Mouse (Mus musculus) lung, postnatal 0 days (tissue): ENCODE measurements around the gene Hba-a2. TPM values are rescaled to one million over a fixed set of nuclear protein-coding genes. Genes with fewer than 3 reads are reported as not detected.
A peak's percentile ranks its signal among the peaks of the same experiment; 100 is the strongest.
"Not testable (repeated sequence)": the region's sequence is repeated elsewhere in the genome, so short reads cannot be mapped to it uniquely, and the experiment has no call there.

Source experiments
- ATAC-seq: fragments of 200-750 bp; cut with Nextera tagmentation; 2 replicates; pipeline ENCODE4 v1.8.0; 2017; ENCODE audit warnings: moderate library complexity
- DNase-seq: peaks from one replicate; pipeline ENCODE4 v3.0.0-alpha.2; 2016; ENCODE audit warnings: low spot score
- H3K27ac ChIP-seq: fragments of 300-500 bp; sonication (generic); 2 replicates; pipeline ENCODE4 v1.5.1; 2014; ENCODE audit warnings: antibody characterized with exemption, mild to moderate bottlenecking, low read length, mixed read lengths
- H3K27me3 ChIP-seq: fragments of 300-500 bp; sonication (generic); replicated peaks from 2 replicates; pipeline ENCODE4 v1.6.1; 2014; ENCODE audit warnings: low read length, mixed read lengths; ENCODE audit not compliant: insufficient read depth
- H3K36me3 ChIP-seq: fragments of 300-500 bp; sonication (generic); 2 replicates; pipeline ENCODE4 v1.6.1; 2014; ENCODE audit warnings: low read length, mixed read lengths; ENCODE audit not compliant: insufficient read depth
- H3K4me1 ChIP-seq: fragments of 300-500 bp; sonication (generic); 2 replicates; pipeline ENCODE4 v1.6.1; 2014; ENCODE audit warnings: antibody characterized with exemption, low read depth, low read length, mixed read lengths; ENCODE audit not compliant: insufficient read depth
- H3K4me2 ChIP-seq: fragments of 300-500 bp; sonication (generic); replicated peaks from 2 replicates; pipeline ENCODE4 v1.6.1; 2014; ENCODE audit warnings: low read depth, mild to moderate bottlenecking, low read length, moderate library complexity, mixed read lengths
- H3K4me3 ChIP-seq: fragments of 300-500 bp; sonication (generic); 2 replicates; pipeline ENCODE4 v1.5.1; 2014; ENCODE audit warnings: low read depth, low read length
- H3K9ac ChIP-seq: fragments of 300-500 bp; sonication (generic); replicated peaks from 2 replicates; pipeline ENCODE4 v1.6.1; 2014; ENCODE audit warnings: low read depth, mild to moderate bottlenecking
- H3K9me3 ChIP-seq: fragments of 300-500 bp; sonication (generic); 2 replicates; pipeline ENCODE4 v1.6.1; 2016; ENCODE audit warnings: low read length, mixed read lengths
- CTCF ChIP-seq: IDR thresholded peaks from 2 replicates; pipeline ENCODE4 v1.5.1; 2016; ENCODE audit warnings: antibody characterized with exemption, mild to moderate bottlenecking
- EP300 ChIP-seq: IDR thresholded peaks from 2 replicates; pipeline ENCODE4 v1.6.1; 2016; ENCODE audit warnings: antibody characterized with exemption, mild to moderate bottlenecking, control low read depth
- WGBS: fragments of 180-500 bp; shearing (Covaris S2); extraction: QIAGEN DNeasy Blood & Tissue Kit; methylation state at CpG from one replicate; pipeline ENCODE4 v1.1.7; 2014; 5-methylcytosine and 5-hydroxymethylcytosine counted together
- polyA plus RNA-seq: library from polyadenylated mRNA; unstranded; fragments of >200 nt; fragmentation: Nextera tagmentation; extraction: Ambion mirVana; gene quantifications from 2 replicates; pipeline ENCODE4 v1.2.1, GENCODE M21; 2015

The Hba-a2 gene
- polyA plus RNA-seq, 1 experiment from 2014 or later: 27,628 TPM

- Histone ChIP-seq H3K9ac (no peak overlapping the region), H3K4me2 (no peak overlapping the region), H3K27ac (no peak overlapping the region), H3K4me3 (no peak overlapping the region), H3K36me3 (no peaks in the 10 kb centered on the region), H3K4me1 (no peaks in the 10 kb centered on the region), H3K27me3 (no peaks in the 10 kb centered on the region), H3K9me3 (no peaks in the 10 kb centered on the region)
- DNase-seq (no peak), ATAC-seq (no peak)
- TF ChIP-seq EP300 (no peak), CTCF (no peak)
- 93% methylated on average over 2 of the region's 2 CpGs for WGBS
Observed at GRCm38 (mm10) chr11:32298532-32298918, 2.2 kb downstream of the Hba-a2 start.

GRCm38 (mm10) chr11:32299865-32300264, 3.6 kb downstream of the Hba-a2 start, which contains the start of gene Hbq1a:
Gene Hbq1a, plus strand, starts transcription at chr11:32300069.
- H3K4me2 ChIP-seq, H3K4me1 ChIP-seq, H3K27me3 ChIP-seq, H3K27ac ChIP-seq, H3K9me3 ChIP-seq, H3K9ac ChIP-seq, H3K4me3 ChIP-seq, H3K36me3 ChIP-seq: not testable (repeated sequence)
- WGBS: 6% methylated on average over 16 of the region's 16 CpGs
- TF ChIP-seq CTCF: peak; percentile 83
- DNase-seq (peak; percentile 15), ATAC-seq (peak; percentile 28)

GRCm38 (mm10) chr11:32300279-32301267, 4.3 kb downstream of the Hba-a2 start:
- no peak overlapping the region for H3K9ac ChIP-seq
- no peak overlapping the region for H3K4me2 ChIP-seq
- H3K9me3 ChIP-seq: no peaks in the 10 kb centered on the region
- no peak overlapping the region for H3K27ac ChIP-seq
- H3K27me3 ChIP-seq: no peaks in the 10 kb centered on the region
- 53% methylated on average over 14 of the region's 17 CpGs for WGBS
- no peaks in the 10 kb centered on the region for H3K36me3 ChIP-seq
- no peaks in the 10 kb centered on the region for H3K4me1 ChIP-seq
- DNase-seq (no peak), ATAC-seq (0 out of 2 replicates have a peak, but pooled peaks have one; percentile 1)
- no peak for TF ChIP-seq CTCF
- no peak for TF ChIP-seq EP300
- H3K4me3 ChIP-seq: no peak overlapping the region

GRCm38 (mm10) chr11:32301506-32301905, 5.2 kb downstream of the Hba-a2 start:
- DNase-seq (no peak), ATAC-seq (no peak)
- no peaks in the 10 kb centered on the region for H3K36me3 ChIP-seq
- no peaks in the 10 kb centered on the region for H3K9me3 ChIP-seq
- H3K9ac ChIP-seq: no peak overlapping the region
- TF ChIP-seq EP300 (no peak), CTCF (no peak)
- no peak overlapping the region for H3K4me3 ChIP-seq
- WGBS: 48% methylated on average over 1 of the region's 1 CpGs
- H3K27ac ChIP-seq: no peak overlapping the region
- no peaks in the 10 kb centered on the region for H3K27me3 ChIP-seq
- no peak overlapping the region for H3K4me2 ChIP-seq
- H3K4me1 ChIP-seq: no peaks in the 10 kb centered on the region

GRCm38 (mm10) chr11:32302824-32303419, 6.6 kb downstream of the Hba-a2 start:
- Histone ChIP-seq H3K27ac (no peak overlapping the region), H3K4me2 (no peak overlapping the region), H3K36me3 (no peaks in the 10 kb centered on the region), H3K9ac (no peak overlapping the region), H3K4me1 (no peaks in the 10 kb centered on the region), H3K27me3 (no peaks in the 10 kb centered on the region), H3K9me3 (no peaks in the 10 kb centered on the region), H3K4me3 (no peak overlapping the region)
- DNase-seq (no peak), ATAC-seq (no peak)
- no peak for TF ChIP-seq CTCF
- TF ChIP-seq EP300: no peak
- WGBS: 22% methylated on average over 2 of the region's 2 CpGs

GRCm38 (mm10) chr11:32303455-32303854, 7.2 kb downstream of the Hba-a2 start:
- Histone ChIP-seq H3K27ac (no peak overlapping the region), H3K9ac (no peak overlapping the region)
- no peak for TF ChIP-seq EP300
- TF ChIP-seq CTCF: no peak

More at GRCm38 (mm10) chr11:32303455-32303854, 7.2 kb downstream of the Hba-a2 start:
- no peaks in the 10 kb centered on the region for H3K9me3 ChIP-seq
- ATAC-seq: no peak
- no peaks in the 10 kb centered on the region for H3K27me3 ChIP-seq
- WGBS: 80% methylated on average over 1 of the region's 1 CpGs
- no peaks in the 10 kb centered on the region for H3K4me1 ChIP-seq
- no peak for DNase-seq
- H3K4me3 ChIP-seq: no peak overlapping the region
- H3K36me3 ChIP-seq: no peaks in the 10 kb centered on the region
- no peak overlapping the region for H3K4me2 ChIP-seq
